Mouse (Mus musculus) midbrain, embryonic 15.5 days (tissue): ENCODE data around the gene Kpna1. TPM values are rescaled to one million over a fixed set of nuclear protein-coding genes. Genes with fewer than 3 reads are reported as not detected.
"Not testable (repeated sequence)": the region's sequence is repeated elsewhere in the genome, so short reads cannot be mapped to it uniquely, and the experiment has no call there.

Source experiments
- ATAC-seq: fragments of 200-750 bp; cut with Nextera tagmentation; replicated peaks from 2 replicates; pipeline ENCODE4 v1.8.0; 2017; ENCODE audit warnings: moderate TSS enrichment
- H3K27ac ChIP-seq: fragments of 300-500 bp; sonication (generic); 2 replicates; pipeline ENCODE4 v1.5.1; 2015; ENCODE audit warnings: mild to moderate bottlenecking, inconsistent platforms
- H3K27me3 ChIP-seq: fragments of 300-500 bp; sonication (generic); replicated peaks from 2 replicates; pipeline ENCODE4 v1.6.1; 2015; ENCODE audit warnings: inconsistent platforms
- H3K36me3 ChIP-seq: fragments of 300-500 bp; sonication (generic); replicated peaks from 2 replicates; pipeline ENCODE4 v1.6.1; 2015; ENCODE audit warnings: inconsistent platforms
- H3K4me1 ChIP-seq: fragments of 300-500 bp; sonication (generic); 2 replicates; pipeline ENCODE4 v1.6.1; 2015; ENCODE audit warnings: inconsistent platforms
- H3K4me2 ChIP-seq: fragments of 300-500 bp; sonication (generic); 2 replicates; pipeline ENCODE4 v1.6.1; 2015; ENCODE audit warnings: inconsistent platforms, mild to moderate bottlenecking, moderate library complexity
- H3K4me3 ChIP-seq: fragments of 300-500 bp; sonication (generic); 2 replicates; pipeline ENCODE4 v1.5.1; 2015; ENCODE audit warnings: mild to moderate bottlenecking, inconsistent platforms
- H3K9ac ChIP-seq: fragments of 300-500 bp; sonication (generic); 2 replicates; pipeline ENCODE4 v1.6.1; 2015; ENCODE audit warnings: mild to moderate bottlenecking, inconsistent platforms
- H3K9me3 ChIP-seq: fragments of 300-500 bp; sonication (generic); 2 replicates; pipeline ENCODE4 v1.6.1; 2016; ENCODE audit warnings: inconsistent platforms
- WGBS: fragments of 180-500 bp; shearing (Covaris S2); methylation state at CpG from one replicate; pipeline ENCODE4 v1.1.7; 2015; ENCODE audit warnings: mixed read lengths; 5-methylcytosine and 5-hydroxymethylcytosine counted together
- polyA plus RNA-seq: library from polyadenylated mRNA; unstranded; fragments of >200 nt; fragmentation: Nextera tagmentation; extraction: Ambion mirVana; gene quantifications from 2 replicates; pipeline ENCODE4 v1.2.1, GENCODE M21; 2015

Kpna1 gene
- polyA plus RNA-seq, 1 experiment from 2014 or later = 83.1 TPM

DNA sequence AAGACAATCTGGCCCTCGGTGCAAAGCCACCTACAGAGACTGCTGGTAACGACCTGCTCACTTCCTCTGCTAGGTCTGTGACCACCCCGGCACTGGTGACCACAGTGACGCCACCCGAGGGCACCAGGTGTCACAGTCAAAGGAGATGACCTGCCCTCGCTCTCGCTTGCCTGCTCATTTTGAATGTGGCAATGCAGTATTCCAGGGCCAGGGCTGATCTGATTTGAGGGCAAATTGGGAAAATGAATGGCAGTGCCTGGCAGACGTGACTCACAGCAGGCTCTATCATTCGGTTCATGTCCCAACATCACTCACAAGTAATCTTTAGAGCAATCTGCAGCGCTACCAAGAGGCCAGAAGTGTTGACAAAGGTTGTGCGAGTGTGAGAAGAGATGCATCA lies 77.9 kb downstream of the Kpna1 start:
- no peak overlapping the region for H3K4me2 ChIP-seq
- no peak overlapping the region for H3K4me3 ChIP-seq
- WGBS = 88% methylated on average over 11 of the region's 11 CpGs
- no peaks in the 10 kb centered on the region for H3K27me3 ChIP-seq
- no peak overlapping the region for H3K9ac ChIP-seq
- no peaks in the 10 kb centered on the region; the same call in 1 of the 2 replicates for H3K36me3 ChIP-seq
- no peak overlapping the region for H3K27ac ChIP-seq
- H3K9me3 ChIP-seq = no peaks in the 10 kb centered on the region
- ATAC-seq = no peak
- no peaks in the 10 kb centered on the region for H3K4me1 ChIP-seq

DNA sequence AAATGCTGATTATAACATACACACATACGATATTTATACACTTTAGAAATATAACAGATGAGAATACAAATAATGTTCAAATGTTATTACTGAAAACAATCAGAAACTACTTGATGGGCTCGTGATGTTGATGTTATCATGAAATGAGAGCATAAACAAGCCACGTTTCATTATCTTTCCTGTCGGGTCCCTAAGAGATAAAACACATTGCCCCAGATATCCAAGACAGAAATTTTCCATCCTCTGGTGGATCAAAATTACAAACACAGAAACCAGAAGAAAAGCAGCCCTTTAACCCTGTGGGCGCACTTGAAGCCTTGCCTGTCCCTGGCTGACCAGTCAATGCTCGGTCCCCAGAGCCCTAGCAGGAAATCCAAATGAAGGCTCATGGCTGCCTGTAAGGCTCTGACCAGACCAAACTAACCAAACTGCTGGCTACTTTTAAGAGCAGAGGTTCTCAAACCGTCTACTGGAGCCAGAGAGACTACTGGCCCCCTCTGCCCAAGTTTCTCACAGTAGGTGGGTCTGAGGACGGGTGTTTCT lies 79.5 kb downstream of the Kpna1 start:
- Histone ChIP-seq H3K27me3 (no peaks in the 10 kb centered on the region), H3K9ac (no peak overlapping the region), H3K4me2 (no peak overlapping the region), H3K4me1 (no peaks in the 10 kb centered on the region), H3K9me3 (no peaks in the 10 kb centered on the region), H3K4me3 (no peak overlapping the region), H3K27ac (no peak overlapping the region), H3K36me3 (no peaks in the 10 kb centered on the region)
- no peak for ATAC-seq
- WGBS = 86% methylated on average over 8 of the region's 8 CpGs

DNA sequence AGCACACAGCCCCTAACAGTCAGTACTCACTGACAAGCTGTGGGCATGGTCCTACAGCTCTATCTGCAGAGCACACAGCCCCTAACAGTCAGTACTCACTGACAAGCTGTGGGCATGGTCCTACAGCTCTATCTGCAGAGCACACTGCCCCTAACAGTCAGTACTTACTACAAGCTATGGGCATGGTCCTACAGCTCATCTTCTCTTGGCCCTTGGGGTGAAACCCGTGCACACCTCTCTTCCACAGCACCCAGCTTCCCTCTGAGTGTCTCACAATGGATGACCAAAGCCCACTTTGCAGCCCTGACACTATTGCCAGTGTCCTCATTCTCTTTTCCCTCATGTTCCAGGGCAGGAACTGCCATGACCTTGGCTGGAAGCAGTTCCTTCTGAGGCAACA lies 84.0 kb downstream of the Kpna1 start:
- H3K36me3 ChIP-seq, H3K27me3 ChIP-seq, H3K27ac ChIP-seq, H3K4me3 ChIP-seq, H3K9ac ChIP-seq, H3K9me3 ChIP-seq, ATAC-seq, H3K4me1 ChIP-seq, H3K4me2 ChIP-seq: not testable (repeated sequence)
- WGBS = 81% methylated on average over 1 of the region's 1 CpGs

DNA sequence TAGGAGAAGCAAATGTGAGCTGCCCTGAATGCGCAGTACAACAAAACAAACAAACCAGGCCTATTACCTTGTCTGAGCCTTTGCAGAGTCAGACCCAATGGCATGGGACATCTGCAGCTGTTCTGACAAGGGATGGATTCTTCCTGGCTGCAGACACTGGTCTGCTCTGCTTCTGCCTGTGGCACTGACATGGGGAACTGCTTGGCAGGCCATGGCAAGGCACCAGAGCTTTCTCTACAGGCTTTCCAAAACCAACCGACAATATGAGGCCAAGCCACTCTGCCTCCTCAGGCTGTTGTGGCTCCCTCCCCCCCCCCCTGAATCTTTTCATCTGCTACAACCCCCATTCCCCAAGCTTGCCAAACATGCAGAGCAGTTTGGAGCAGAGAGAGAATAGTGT lies 84.8 kb downstream of the Kpna1 start:
- no peak for ATAC-seq
- no peak overlapping the region for H3K9ac ChIP-seq

DNA sequence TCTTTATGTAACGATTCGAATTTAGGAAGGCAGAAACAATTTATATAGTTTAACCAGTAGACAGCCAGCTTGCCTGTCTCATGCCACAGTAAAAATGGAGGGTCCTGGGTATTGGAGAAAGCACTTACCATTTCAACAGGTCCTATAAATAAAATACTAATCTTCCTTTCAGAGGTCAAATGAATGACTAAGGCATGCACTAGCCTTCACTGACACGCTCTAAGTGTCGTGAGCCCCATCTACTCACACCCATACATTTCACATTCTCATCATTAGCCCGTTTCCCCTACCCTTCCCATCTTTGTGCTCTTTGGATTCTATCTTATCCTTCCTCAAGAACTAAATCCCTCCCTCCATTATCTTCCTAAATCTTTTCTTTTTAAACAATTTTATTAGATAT lies 86.4 kb downstream of the Kpna1 start:
- Histone ChIP-seq H3K9ac (no peak overlapping the region), H3K27ac (no peak overlapping the region), H3K4me1 (peaks cover 9% of the 10 kb centered on the region), H3K36me3 (no peaks in the 10 kb centered on the region), H3K9me3 (no peaks in the 10 kb centered on the region), H3K4me2 (no peak overlapping the region), H3K4me3 (no peak overlapping the region), H3K27me3 (no peaks in the 10 kb centered on the region)
- WGBS = 90% methylated on average over 5 of the region's 5 CpGs
- no peak for ATAC-seq

More for the DNA sequence above, 84.8 kb downstream of the Kpna1 start:
- Histone ChIP-seq H3K4me1 (no peaks in the 10 kb centered on the region; the same call in 1 of the 2 replicates), H3K27me3 (no peaks in the 10 kb centered on the region), H3K36me3 (no peaks in the 10 kb centered on the region), H3K4me2 (no peak overlapping the region), H3K9me3 (no peaks in the 10 kb centered on the region), H3K4me3 (no peak overlapping the region), H3K27ac (no peak overlapping the region)
- 84% methylated on average over 2 of the region's 2 CpGs for WGBS

DNA sequence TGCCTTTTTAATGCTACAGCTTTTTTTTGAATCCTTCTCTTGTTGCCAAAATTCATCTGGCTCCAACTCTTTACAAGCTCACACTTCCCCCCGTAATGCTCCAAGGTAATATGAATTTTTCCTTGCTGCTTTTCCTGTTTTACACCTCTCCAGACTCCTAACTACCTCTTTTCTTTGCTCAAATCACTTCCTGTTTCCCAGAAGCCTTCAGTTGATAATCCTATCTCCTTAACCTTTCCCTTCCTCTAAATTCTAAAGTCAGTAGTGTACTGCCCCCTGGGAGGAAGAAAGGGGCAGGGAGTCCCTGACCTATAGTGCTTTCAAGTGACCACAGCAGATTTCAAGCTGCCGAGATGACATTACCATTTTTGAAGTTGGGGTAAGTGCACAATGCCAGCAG lies 89.1 kb downstream of the Kpna1 start:
- H3K27me3 ChIP-seq = no peaks in the 10 kb centered on the region
- no peak for ATAC-seq

DNA sequence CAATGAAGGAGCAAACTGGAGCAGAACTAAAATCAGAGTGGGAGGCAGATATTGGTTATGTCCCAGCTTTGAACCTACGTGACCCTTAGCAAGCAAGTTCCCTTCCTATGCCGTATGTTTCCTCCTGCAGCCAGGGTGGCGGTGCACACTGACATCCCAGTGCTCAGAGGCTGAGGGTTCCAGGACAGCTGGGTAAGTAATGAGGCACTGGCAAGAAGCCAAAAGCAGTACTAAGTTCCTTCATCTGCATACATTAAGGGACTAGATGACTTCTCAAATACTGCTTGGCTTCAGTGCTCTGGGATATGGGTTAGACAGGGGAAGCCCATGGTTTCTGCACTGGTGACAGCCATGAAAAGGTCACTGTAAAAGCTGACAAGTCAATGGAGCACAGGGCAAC lies 89.8 kb downstream of the Kpna1 start:
- ATAC-seq = no peak
- Histone ChIP-seq H3K27ac (no peak overlapping the region), H3K9me3 (no peaks in the 10 kb centered on the region), H3K4me1 (peaks cover 23% of the 10 kb centered on the region), H3K36me3 (no peaks in the 10 kb centered on the region), H3K4me2 (no peak overlapping the region), H3K9ac (no peak overlapping the region), H3K4me3 (no peak overlapping the region), H3K27me3 (no peaks in the 10 kb centered on the region)
- WGBS = 70% methylated on average over 3 of the region's 3 CpGs

More for the DNA sequence above, 89.1 kb downstream of the Kpna1 start:
- Histone ChIP-seq H3K27ac (no peak overlapping the region), H3K4me3 (no peak overlapping the region), H3K4me2 (no peak overlapping the region), H3K9me3 (no peaks in the 10 kb centered on the region), H3K36me3 (no peaks in the 10 kb centered on the region), H3K4me1 (peaks cover 20% of the 10 kb centered on the region), H3K9ac (no peak overlapping the region)
- 74% methylated on average over 2 of the region's 2 CpGs for WGBS

DNA sequence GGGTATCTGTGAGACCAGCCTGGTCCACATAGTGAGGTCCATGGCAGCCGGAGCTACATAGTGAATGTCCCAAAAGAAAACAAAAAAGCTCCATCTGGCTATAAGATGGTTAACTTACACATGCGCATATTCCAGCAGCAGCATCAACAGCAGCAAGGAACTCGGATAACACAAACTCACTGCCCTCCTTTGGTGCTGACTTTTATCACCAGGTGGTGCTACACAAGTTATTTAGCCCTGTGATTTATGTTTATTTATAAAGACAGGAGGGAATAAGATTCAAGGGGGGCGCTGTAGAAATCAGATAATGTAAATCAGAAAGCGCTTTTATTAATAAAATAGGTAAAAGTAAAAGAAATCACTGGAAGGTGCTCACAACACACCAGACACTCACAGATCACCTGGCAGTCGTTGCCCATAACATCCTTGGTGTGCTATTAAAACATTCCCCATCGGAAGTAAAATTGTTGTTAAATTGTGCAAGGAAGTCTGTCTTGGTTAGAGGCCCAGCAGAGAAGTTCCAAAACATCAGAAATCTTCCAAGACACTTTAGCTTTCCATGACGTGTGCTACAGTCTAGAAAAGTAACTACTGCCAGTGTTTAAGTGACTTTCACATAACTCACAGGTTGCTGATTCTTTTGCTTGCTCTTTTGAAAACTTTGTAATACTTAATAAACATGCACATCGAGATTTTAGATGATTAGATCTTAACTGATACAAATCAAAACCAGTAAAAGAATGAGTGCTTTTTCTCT lies 91.4 kb downstream of the Kpna1 start:
- Histone ChIP-seq H3K4me1 (peaks cover 23% of the 10 kb centered on the region), H3K27ac (no peak overlapping the region), H3K9ac (no peak overlapping the region), H3K27me3 (no peaks in the 10 kb centered on the region), H3K9me3 (no peaks in the 10 kb centered on the region), H3K4me3 (peak overlapping the region; percentile 81), H3K4me2 (peak overlapping the region; percentile 61), H3K36me3 (no peaks in the 10 kb centered on the region)
- ATAC-seq = no peak
- WGBS = 34% methylated on average over 9 of the region's 9 CpGs

DNA sequence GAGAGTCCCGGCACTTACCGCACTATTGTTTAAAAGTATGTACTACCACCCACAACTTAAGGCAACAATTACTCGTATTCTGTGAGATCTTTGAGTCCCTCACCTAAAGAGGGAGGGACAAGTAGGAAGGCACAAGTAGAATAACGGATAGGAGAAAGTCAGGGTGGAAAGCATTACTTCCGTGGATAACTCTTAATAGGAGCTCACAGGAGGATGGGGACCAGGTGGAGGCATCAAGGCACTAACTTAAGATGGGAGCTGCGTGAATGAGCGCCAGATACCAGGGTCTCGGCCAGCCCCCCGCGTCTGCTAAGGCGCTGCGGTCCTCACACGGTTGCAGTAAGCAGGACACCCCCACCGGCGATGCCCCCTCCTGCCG lies 92.5 kb downstream of the Kpna1 start:
- Histone ChIP-seq H3K9me3 (no peaks in the 10 kb centered on the region), H3K9ac (peak overlapping the region; percentile 92), H3K27me3 (no peaks in the 10 kb centered on the region), H3K27ac (peak overlapping the region; percentile 98), H3K4me1 (peaks cover 23% of the 10 kb centered on the region), H3K4me3 (peak overlapping the region; percentile 81), H3K36me3 (no peaks in the 10 kb centered on the region), H3K4me2 (peak overlapping the region; percentile 61)
- no peak; the same call in none of the 2 replicates for ATAC-seq
- under 1% methylated on average over 16 of the region's 16 CpGs for WGBS

DNA sequence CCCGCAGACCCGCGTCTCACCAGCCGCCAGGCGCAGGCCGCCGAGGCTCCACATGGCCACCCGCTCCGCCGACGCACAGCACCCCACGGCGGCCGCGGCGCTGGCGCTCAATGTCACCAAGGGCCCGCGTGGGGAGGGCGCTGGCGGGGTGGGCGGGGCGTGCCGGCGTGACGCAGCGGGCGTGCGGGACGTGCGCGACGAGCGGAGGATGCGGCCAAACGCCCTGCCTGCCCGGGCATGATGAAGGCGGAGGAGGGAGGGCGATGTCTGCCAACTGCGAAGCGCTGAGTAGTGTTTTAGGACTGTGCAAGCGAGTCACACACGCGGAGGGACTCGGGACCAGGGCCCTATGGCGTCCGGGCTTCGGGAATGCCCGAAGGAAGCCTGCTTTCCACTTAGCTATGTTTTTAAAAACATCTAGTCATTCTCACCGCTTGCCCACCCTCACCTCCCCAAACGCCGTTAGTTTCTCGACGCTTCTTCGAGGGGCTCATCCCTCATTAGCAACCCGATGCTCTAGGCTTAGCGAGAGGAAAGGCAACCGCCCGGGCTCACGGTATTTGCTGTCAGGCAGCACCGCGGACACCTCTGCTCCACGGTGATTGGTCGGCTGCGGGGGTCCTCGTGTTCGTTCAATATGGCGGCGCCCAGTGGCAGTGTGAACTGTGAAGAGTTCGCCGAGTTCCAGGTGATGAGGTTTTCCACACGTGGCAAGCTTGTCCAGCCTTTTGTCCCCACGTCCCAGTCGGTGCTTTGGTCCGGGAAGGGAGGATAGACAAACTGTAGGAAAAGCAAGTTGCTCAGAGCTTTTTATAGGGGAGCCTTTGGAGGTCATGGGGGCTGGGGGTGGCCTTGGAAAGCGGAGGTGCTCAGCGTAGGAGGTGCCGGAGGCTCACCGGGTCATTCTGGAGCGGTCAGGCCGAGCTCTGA lies 93.2 kb downstream of the Kpna1 start, which contains the start of the genes Fam162a and Ccdc58:
TSS of gene Fam162a (minus strand) at position 145 of the 930 bp plus-strand sequence.
TSS of gene Ccdc58 (plus strand) at position 236 of the 930 bp plus-strand sequence.
- Histone ChIP-seq H3K27ac (peak within 1 kb of the TSS; percentile 98), H3K4me3 (peak within 1 kb of the TSS; percentile 81), H3K36me3 (no peaks in the 10 kb centered on the region), H3K9ac (peak within 1 kb of the TSS; percentile 92), H3K9me3 (no peaks in the 10 kb centered on the region), H3K27me3 (no peaks in the 10 kb centered on the region), H3K4me2 (peak within 1 kb of the TSS; percentile 61), H3K4me1 (peaks cover 23% of the 10 kb centered on the region)
- ATAC-seq = peak; percentile 98
- under 1% methylated on average over 75 of the region's 81 CpGs for WGBS

DNA sequence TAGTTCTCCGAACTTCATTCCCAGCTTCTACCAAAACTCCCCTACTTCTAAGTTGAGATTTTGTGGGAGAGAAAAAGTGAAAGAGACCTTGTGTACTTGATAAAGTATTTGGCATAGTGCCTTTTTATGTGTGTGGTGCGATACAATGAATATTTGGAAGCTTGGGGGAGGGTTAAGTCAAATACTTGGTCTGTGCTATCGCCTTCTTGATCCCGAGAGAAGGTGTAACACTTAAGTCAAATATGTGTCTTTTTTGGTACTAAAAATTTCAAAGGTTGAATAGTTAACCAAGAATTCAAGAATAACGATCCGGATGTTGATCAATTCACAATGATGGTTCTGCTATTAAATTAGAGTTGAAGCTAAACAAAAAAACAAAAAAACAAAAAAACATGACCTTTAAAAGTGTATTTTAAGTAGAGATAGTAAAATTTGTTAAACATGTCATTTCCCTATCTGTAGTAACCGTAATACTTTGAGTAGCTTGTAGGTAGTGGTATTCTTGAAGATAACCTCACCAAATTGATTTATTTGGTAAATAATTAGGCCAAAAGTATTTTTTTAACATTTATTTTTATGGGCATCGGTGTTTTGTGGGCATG lies 94.0 kb downstream of the Kpna1 start:
- H3K4me2 ChIP-seq = peak overlapping the region; percentile 61
- peak overlapping the region; percentile 92 for H3K9ac ChIP-seq
- no peak for ATAC-seq
- peaks cover 23% of the 10 kb centered on the region for H3K4me1 ChIP-seq
- H3K27me3 ChIP-seq = no peaks in the 10 kb centered on the region
- WGBS = 31% methylated on average over 8 of the region's 8 CpGs
- H3K36me3 ChIP-seq = no peaks in the 10 kb centered on the region
- no peaks in the 10 kb centered on the region for H3K9me3 ChIP-seq
- peak overlapping the region; percentile 81 for H3K4me3 ChIP-seq
- peak overlapping the region; percentile 98; the same call in 1 of the 2 replicates for H3K27ac ChIP-seq

DNA sequence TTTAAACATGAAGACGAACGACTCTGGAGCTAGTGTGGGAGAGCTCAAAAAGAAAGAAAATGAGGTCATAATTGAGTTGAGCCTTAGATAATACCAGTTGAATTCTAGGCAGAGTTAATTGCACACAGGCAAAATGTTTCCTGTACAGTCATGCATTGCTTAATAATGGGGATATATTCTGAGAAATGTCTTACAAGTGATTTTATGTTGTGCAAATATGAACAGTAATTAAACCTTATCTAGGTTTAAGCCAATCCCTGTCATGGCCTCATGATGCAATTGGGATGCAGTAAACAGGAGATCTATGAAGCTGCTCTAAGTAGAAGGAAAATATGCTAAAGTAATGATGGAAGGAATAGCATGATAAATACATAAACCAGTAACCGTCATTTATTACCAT lies 96.2 kb downstream of the Kpna1 start:
- Histone ChIP-seq H3K36me3 (no peaks in the 10 kb centered on the region), H3K4me2 (no peak overlapping the region), H3K4me1 (peaks cover 16% of the 10 kb centered on the region), H3K4me3 (no peak overlapping the region), H3K9me3 (no peaks in the 10 kb centered on the region), H3K27ac (no peak overlapping the region), H3K9ac (no peak overlapping the region), H3K27me3 (no peaks in the 10 kb centered on the region)
- WGBS = 97% methylated on average over 3 of the region's 3 CpGs
- ATAC-seq = no peak
